Comparison of ENCODE assay signal across 24 mouse cellular contexts in the genomic region with DNA sequence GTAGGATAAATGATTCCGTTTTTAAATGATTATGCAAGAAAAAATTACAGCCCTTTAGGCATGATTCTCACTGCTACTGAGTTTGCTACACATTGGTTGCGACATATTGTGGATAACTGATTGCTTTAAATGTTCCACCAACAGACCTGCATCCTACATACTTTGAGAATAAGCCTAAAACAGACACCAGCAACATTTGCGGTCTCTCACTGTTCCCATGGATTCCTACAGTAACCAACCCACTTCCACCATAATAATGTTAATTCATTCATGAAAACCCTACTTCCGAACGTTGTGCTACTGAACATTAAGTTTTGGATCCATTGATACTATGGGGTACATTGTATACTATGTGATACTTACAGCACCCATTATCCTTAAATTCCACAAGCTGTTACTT. TPM values are rescaled to one million over a fixed set of nuclear protein-coding genes. Genes with fewer than 3 reads are reported as not detected.
DNase-seq lines count a peak whose midpoint lies in the region; ATAC-seq and TF ChIP-seq lines count a peak whose summit lies in the region.
"Had no signal": no experiment of that assay in that cellular context is flagged by ENCODE, and none has a peak within 500 bp of the region (broad histone marks: within the 10 kb centered on the region; RNA-seq: fewer than 3 reads in every experiment).

No protein-coding gene starts in this region.

- ATAC-seq in heart, embryonic 11.5 days (replicated peaks; ENCODE audit: insufficient number of reproducible peaks, low FRiP score, low TSS enrichment) = no peak
- ATAC-seq: activated CD4-positive, CD25-positive, alpha-beta regulatory T cell, adult 4 months; CD4-positive, CD25-positive, alpha-beta regulatory T cell, adult 4 months; forebrain, embryonic 14.5 days; forebrain, embryonic 16.5 days; Patski had no signal

- no peaks in the 10 kb centered on the region for H3K4me1 ChIP-seq in heart, embryonic 11.5 days (ENCODE audit: control insufficient read depth, insufficient read depth, low read length)
- H3K4me1 ChIP-seq: embryonic facial prominence, embryonic 12.5 days; forebrain, embryonic 12.5 days had no signal

- TF ChIP-seq CTCF in layer of hippocampus, adult 2 months (conservative IDR thresholded peaks at IDR 0.05) = no peak

- H3K9me3 ChIP-seq in heart, embryonic 11.5 days (replicated peaks; ENCODE audit: control insufficient read depth, low read length) = no peaks in the 10 kb centered on the region
- H3K9me3 ChIP-seq: embryonic facial prominence, embryonic 10.5 days; embryonic facial prominence, embryonic 12.5 days; forebrain, embryonic 12.5 days had no signal

- H3K36me3 ChIP-seq in heart, embryonic 11.5 days (ENCODE audit: control insufficient read depth, insufficient read depth, low read length) = no peaks in the 10 kb centered on the region
- H3K36me3 ChIP-seq: embryonic facial prominence, embryonic 10.5 days; embryonic facial prominence, embryonic 12.5 days; forebrain, embryonic 12.5 days; G1E had no signal

- no peak overlapping the region for H3K27ac ChIP-seq in heart, embryonic 11.5 days (ENCODE audit: low read depth, low read length)
- H3K27ac ChIP-seq in layer of hippocampus, adult 2 months = no peak overlapping the region
- H3K27ac ChIP-seq: embryonic facial prominence, embryonic 10.5 days; embryonic facial prominence, embryonic 12.5 days; forebrain, embryonic 12.5 days had no signal

- DNase-seq in heart, adult 11 months = peak; percentile 14
- DNase-seq in layer of hippocampus, adult 2 months (ENCODE audit: low spot score in 2 of 2) = peak; percentile 18 to 51
- DNase-seq in layer of hippocampus, postnatal 36 days = no peak
- DNase-seq in telencephalon, adult 2 months (ENCODE audit: low read depth, low spot score) = peak; percentile 28
- DNase-seq: adrenal gland, adult 8-10 months; adrenal gland, postnatal 14 days; adrenal gland, postnatal 36 days; B cell, adult 2 months; cerebellum, adult 11-12 months; cerebellum, adult 2 months; cerebellum, adult 9-10 months; cerebellum, postnatal 10 days; cerebellum, postnatal 25 days had no signal

- H3K4me3 ChIP-seq in heart, embryonic 11.5 days (ENCODE audit: low read depth, low read length) = no peak overlapping the region
- H3K4me3 ChIP-seq in layer of hippocampus, adult 2 months = no peak overlapping the region
- H3K4me3 ChIP-seq: embryonic facial prominence, embryonic 10.5 days; embryonic facial prominence, embryonic 12.5 days; forebrain, embryonic 12.5 days had no signal

- no peaks in the 10 kb centered on the region for H3K27me3 ChIP-seq in heart, embryonic 11.5 days (ENCODE audit: control insufficient read depth, insufficient read depth, low read length)
- H3K27me3 ChIP-seq: CH12.LX; embryonic facial prominence, embryonic 12.5 days; forebrain, embryonic 12.5 days; Patski had no signal

- no peak overlapping the region for H3K4me2 ChIP-seq in heart, embryonic 11.5 days
- H3K4me2 ChIP-seq: embryonic facial prominence, embryonic 12.5 days; forebrain, embryonic 12.5 days had no signal

- no peak overlapping the region for H3K9ac ChIP-seq in heart, embryonic 11.5 days (ENCODE audit: low read depth, low read length)
- H3K9ac ChIP-seq: embryonic facial prominence, embryonic 12.5 days; forebrain, embryonic 12.5 days had no signal

- 84% methylated on average over 5 of the region's 5 CpGs for WGBS in heart, embryonic 11.5 days (ENCODE audit: insufficient replicate concordance)

RNA-seq across cellular contexts. Expression of gene D7Ertd443e, which starts 53.8 kb away (rescaled TPM):
- 0.13 and 0.27 TPM in 2 replicates for polyA plus RNA-seq in heart, embryonic 11.5 days (2014; fragmentation: Nextera tagmentation; extraction: Ambion mirVana)
- 1 to 10 TPM; 4.4 to 4.7 TPM for total RNA-seq in layer of hippocampus, adult 2 months (2021)
- 1 to 10 TPM; 4.4 to 4.6 TPM for total RNA-seq in layer of hippocampus, postnatal 36 days (2021)
- total RNA-seq: CH12.LX had no signal
- polyA plus RNA-seq: activated CD4-positive, CD25-positive, alpha-beta regulatory T cell, adult 4 months; CD4-positive, CD25-positive, alpha-beta regulatory T cell, adult 4 months; forebrain, embryonic 12.5 days; forebrain, embryonic 14.5 days; forebrain, embryonic 16.5 days; G1E had no signal

Comparison
In these comparisons a context has a peak if more than half of its experiments do, and no peak if none do; other contexts are left out.
1. DNase-seq: peak in heart, adult 11 months (single experiment), layer of hippocampus, adult 2 months (2 of 2) and telencephalon, adult 2 months (single experiment); none in layer of hippocampus, postnatal 36 days (0 of 2).